Mouse (Mus musculus): ENCODE results near the gene Sdk1.

DNA sequence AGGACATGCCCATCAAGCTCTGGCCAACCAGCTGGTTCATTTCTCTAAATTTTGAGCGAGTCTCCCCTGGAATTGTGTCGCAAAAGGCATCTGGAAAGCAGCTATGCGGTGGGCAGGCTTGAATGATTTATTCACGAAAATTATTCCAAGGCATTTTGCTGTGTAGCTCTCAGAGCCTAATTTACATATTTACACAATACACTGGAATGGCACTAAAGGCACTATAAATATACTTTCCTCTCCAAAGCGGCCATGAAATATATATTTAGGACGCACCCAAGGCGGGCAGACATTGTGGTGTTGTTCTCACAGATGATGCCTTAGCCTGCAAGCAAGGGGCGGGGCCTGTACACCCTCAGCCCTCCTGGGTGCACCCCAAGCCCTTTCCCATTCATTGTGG is 936.9 kb downstream of the Sdk1 start:
- TF ChIP-seq USF1 (IDR thresholded peaks at IDR 0.05; ENCODE audit: low read depth, low read length) (no peak), USF2 (IDR thresholded peaks at IDR 0.05; ENCODE audit: borderline replicate concordance in 1 of 2, insufficient read depth in 1 of 2, low read depth in 1 of 2, low read length in 2 of 2) (no peak), CTCF (IDR thresholded peaks at IDR 0.05 in 2 of 3, conservative IDR thresholded peaks at IDR 0.05 in 1 of 3; ENCODE audit: control insufficient read depth in 1 of 3, insufficient read depth in 1 of 3, low read depth in 2 of 3, low read length in 3 of 3, poor library complexity in 1 of 3, severe bottlenecking in 1 of 3) (no peak)

All from MEL (cell line).